Mouse (Mus musculus) right cerebral cortex, adult 18-20 months (tissue): ENCODE measurements around the gene Stambpl1.
A peak's percentile ranks its signal among the peaks of the same experiment; 100 is the strongest.

ENCODE experiments used
- DNase-seq: peaks from one replicate; pipeline ENCODE4 v3.0.0; 2022; ENCODE audit warnings: mixed read lengths

The Stambpl1 gene

GRCm38 (mm10) chr19:34192008-34192963, at the start of gene Stambpl1:
Stambpl1 (plus strand) TSS chr19:34192229.
- peak; percentile 69 for DNase-seq

GRCm38 (mm10) chr19:34148421-34148820, 43.6 kb upstream of the Stambpl1 start:
- no peak for DNase-seq

- DNase-seq = peak; percentile 12
Measured at GRCm38 (mm10) chr19:34151909-34152308, 40.1 kb upstream of the Stambpl1 start.

GRCm38 (mm10) chr19:34153263-34154144, 38.5 kb upstream of the Stambpl1 start:
- no peak for DNase-seq

GRCm38 (mm10) chr19:34162693-34163092, 29.3 kb upstream of the Stambpl1 start:
- no peak for DNase-seq

GRCm38 (mm10) chr19:34165891-34166290, 26.1 kb upstream of the Stambpl1 start, which contains the start of gene Ankrd22:
Ankrd22 (minus strand) TSS chr19:34166053.
- DNase-seq = no peak

GRCm38 (mm10) chr19:34166386-34166785, 25.6 kb upstream of the Stambpl1 start:
- DNase-seq = no peak

GRCm38 (mm10) chr19:34167896-34168661, 23.9 kb upstream of the Stambpl1 start:
- DNase-seq = no peak

- no peak for DNase-seq
Measured at GRCm38 (mm10) chr19:34169121-34169520, 22.9 kb upstream of the Stambpl1 start.

- DNase-seq = no peak
Measured at GRCm38 (mm10) chr19:34171167-34171566, 20.9 kb upstream of the Stambpl1 start.

GRCm38 (mm10) chr19:34174004-34174403, 18.0 kb upstream of the Stambpl1 start:
- DNase-seq = no peak

- DNase-seq = no peak
Measured at GRCm38 (mm10) chr19:34179136-34179535, 12.9 kb upstream of the Stambpl1 start.

GRCm38 (mm10) chr19:34180316-34180715, 11.7 kb upstream of the Stambpl1 start:
- DNase-seq = no peak

GRCm38 (mm10) chr19:34181234-34181633, 10.8 kb upstream of the Stambpl1 start:
- no peak for DNase-seq

GRCm38 (mm10) chr19:34182490-34182889, 9.5 kb upstream of the Stambpl1 start:
- no peak for DNase-seq

GRCm38 (mm10) chr19:34186845-34187244, 5.2 kb upstream of the Stambpl1 start:
- no peak for DNase-seq

GRCm38 (mm10) chr19:34191645-34192007, 403 bp upstream of the Stambpl1 start:
- no peak for DNase-seq

GRCm38 (mm10) chr19:34193149-34193548, 1.1 kb downstream of the Stambpl1 start:
- DNase-seq = peak; percentile 27

GRCm38 (mm10) chr19:34193683-34194082, 1.7 kb downstream of the Stambpl1 start:
- DNase-seq = no peak

GRCm38 (mm10) chr19:34194132-34194745, 2.2 kb downstream of the Stambpl1 start:
- DNase-seq = no peak

- no peak for DNase-seq
Measured at GRCm38 (mm10) chr19:34195031-34195430, 3.0 kb downstream of the Stambpl1 start.

- no peak for DNase-seq
Measured at GRCm38 (mm10) chr19:34198066-34198465, 6.0 kb downstream of the Stambpl1 start.
